Mouse (Mus musculus) CH12.LX (cell line): ENCODE measurements around the gene Slco4a1. TPM values are rescaled to one million over a fixed set of nuclear protein-coding genes. Genes with fewer than 3 reads are reported as not detected.

ENCODE experiments used
- DNase-seq: peaks from one replicate; pipeline ENCODE4 v3.0.0-alpha.2; 2013; ENCODE audit errors: extremely low read depth
- H3K27ac ChIP-seq: 2 replicates; pipeline ENCODE4 v1.5.1; 2012; ENCODE audit warnings: low read depth, mild to moderate bottlenecking, control low read depth, moderate library complexity; ENCODE audit not compliant: insufficient read depth
- H3K27me3 ChIP-seq: replicated peaks from 2 replicates; pipeline ENCODE3; 2012; ENCODE audit warnings: inconsistent platforms
- H3K36me3 ChIP-seq, 2 experiments: replicated peaks in 1 of 2; 2 replicates each; pipeline versions ENCODE3 to v1.6.1; 2012; ENCODE audit warnings: inconsistent platforms in 1 of 2, low read length in 1 of 2, mild to moderate bottlenecking in 1 of 2, mixed read lengths in 1 of 2, moderate library complexity in 1 of 2; ENCODE audit not compliant: control insufficient read depth in 1 of 2, insufficient read depth in 1 of 2
- H3K4me1 ChIP-seq, 2 experiments: 2 replicates each; pipeline ENCODE4 v1.6.1; 2012; ENCODE audit warnings: inconsistent platforms in 1 of 2, moderate library complexity in 1 of 2; ENCODE audit not compliant: insufficient read depth in 2 of 2, control insufficient read depth in 1 of 2
- H3K4me2 ChIP-seq: 2 replicates; pipeline ENCODE4 v1.6.1; 2012; ENCODE audit warnings: low read depth, mild to moderate bottlenecking, control low read depth; ENCODE audit not compliant: poor library complexity, insufficient read depth, severe bottlenecking
- H3K4me3 ChIP-seq, 3 experiments: fragments of 150-350 bp in 1 of 3; sonication (generic) in 1 of 3; replicated peaks in 1 of 3; 2 replicates each; pipeline versions ENCODE3 to v1.5.1; 2011 to 2012; ENCODE audit warnings: low read depth in 2 of 3, low read length in 2 of 3, mild to moderate bottlenecking in 2 of 3, moderate library complexity in 2 of 3, control low read depth in 1 of 3, improper control_type of control experiment in 1 of 3, inconsistent platforms in 1 of 3, mixed read lengths in 1 of 3; ENCODE audit not compliant: poor library complexity in 1 of 3
- H3K79me2 ChIP-seq: replicated peaks from 2 replicates; pipeline ENCODE4 v1.6.1; 2012; ENCODE audit warnings: mild to moderate bottlenecking, moderate library complexity; ENCODE audit not compliant: control insufficient read depth, poor library complexity, insufficient read depth, severe bottlenecking; ENCODE audit errors: extremely low read depth
- H3K9ac ChIP-seq: 2 replicates; pipeline ENCODE4 v1.6.1; 2012; ENCODE audit warnings: low read depth, mild to moderate bottlenecking, control low read depth, moderate library complexity; ENCODE audit not compliant: insufficient read depth
- H3K9me3 ChIP-seq: replicated peaks from 2 replicates; pipeline ENCODE3; 2012; ENCODE audit warnings: low read length, inconsistent platforms, mixed read lengths
- BHLHE40 ChIP-seq: IDR thresholded peaks from 2 replicates; pipeline ENCODE4 v1.6.1; 2011; ENCODE audit warnings: mild to moderate bottlenecking, low read depth, low read length, improper control_type of control experiment
- E2F4 ChIP-seq: IDR thresholded peaks from 2 replicates; pipeline ENCODE4 v1.6.1; 2011; ENCODE audit warnings: low read depth, low read length, improper control_type of control experiment; ENCODE audit not compliant: insufficient replicate concordance
- ELF1 ChIP-seq: IDR thresholded peaks from 2 replicates; pipeline ENCODE4 v1.6.1; 2014; ENCODE audit warnings: low read depth, mild to moderate bottlenecking, inconsistent platforms, low read length, improper control_type of control experiment
- GABPA ChIP-seq: IDR thresholded peaks from 2 replicates; pipeline ENCODE4 v1.6.1; 2012; ENCODE audit warnings: low read depth, low read length, improper control_type of control experiment, inconsistent platforms; ENCODE audit not compliant: insufficient replicate concordance
- HCFC1 ChIP-seq: IDR thresholded peaks from 2 replicates; pipeline ENCODE4 v1.6.1; 2012; ENCODE audit warnings: low read depth, mild to moderate bottlenecking, inconsistent platforms, low read length, improper control_type of control experiment
- IRF4 ChIP-seq: IDR thresholded peaks from 2 replicates; pipeline ENCODE4 v1.6.1; 2014; ENCODE audit warnings: low read depth, mild to moderate bottlenecking, inconsistent platforms, low read length, improper control_type of control experiment
- JUN ChIP-seq: IDR thresholded peaks from 2 replicates; pipeline ENCODE4 v1.6.1; 2011; ENCODE audit warnings: low read depth, mild to moderate bottlenecking, low read length, improper control_type of control experiment, moderate library complexity; ENCODE audit not compliant: insufficient read depth
- JUND ChIP-seq: conservative IDR thresholded peaks from 2 replicates; pipeline ENCODE4 v1.6.1; 2011; ENCODE audit warnings: low read depth, low read length, improper control_type of control experiment
- MAFK ChIP-seq: IDR thresholded peaks from 2 replicates; pipeline ENCODE4 v1.6.1; 2011; ENCODE audit warnings: low read length, improper control_type of control experiment; ENCODE audit not compliant: insufficient replicate concordance
- MAX ChIP-seq: IDR thresholded peaks from 2 replicates; pipeline ENCODE4 v1.6.1; 2011; ENCODE audit warnings: low read length, improper control_type of control experiment
- MAZ ChIP-seq: IDR thresholded peaks from 2 replicates; pipeline ENCODE4 v1.6.1; 2012; ENCODE audit warnings: low read depth, mild to moderate bottlenecking, inconsistent platforms, low read length, improper control_type of control experiment, moderate library complexity
- MXI1 ChIP-seq: IDR thresholded peaks from 2 replicates; pipeline ENCODE4 v1.6.1; 2011; ENCODE audit warnings: mild to moderate bottlenecking, low read depth, low read length, improper control_type of control experiment
- NRF1 ChIP-seq: IDR thresholded peaks from 2 replicates; pipeline ENCODE4 v1.6.1; 2014; ENCODE audit warnings: low read depth, mild to moderate bottlenecking, inconsistent platforms, low read length, improper control_type of control experiment, moderate library complexity
- POLR2A ChIP-seq: IDR thresholded peaks from 2 replicates; pipeline ENCODE4 v1.6.1; 2011; ENCODE audit warnings: low read depth, mild to moderate bottlenecking, improper control_type of control experiment, low read length
- RAD21 ChIP-seq: IDR thresholded peaks from 2 replicates; pipeline ENCODE4 v1.6.1; 2011; ENCODE audit warnings: low read depth, mild to moderate bottlenecking, low read length, improper control_type of control experiment, moderate library complexity
- SIN3A ChIP-seq: IDR thresholded peaks from 2 replicates; pipeline ENCODE4 v1.6.1; 2012; ENCODE audit warnings: low read length, improper control_type of control experiment, inconsistent platforms
- TBP ChIP-seq: conservative IDR thresholded peaks from 2 replicates; pipeline ENCODE4 v1.6.1; 2011; ENCODE audit warnings: low read depth, low read length, improper control_type of control experiment
- TCF12 ChIP-seq: IDR thresholded peaks from 2 replicates; pipeline ENCODE4 v1.6.1; 2014; ENCODE audit warnings: low read depth, mild to moderate bottlenecking, inconsistent platforms, low read length, improper control_type of control experiment
- UBTF ChIP-seq: IDR thresholded peaks from 2 replicates; pipeline ENCODE4 v1.6.1; 2012; ENCODE audit warnings: low read depth, mild to moderate bottlenecking, inconsistent platforms, low read length, improper control_type of control experiment, moderate library complexity
- USF1 ChIP-seq: IDR thresholded peaks from 2 replicates; pipeline ENCODE4 v1.6.1; 2014; ENCODE audit warnings: low read depth, mild to moderate bottlenecking, inconsistent platforms, low read length, improper control_type of control experiment
- USF2 ChIP-seq: conservative IDR thresholded peaks from 2 replicates; pipeline ENCODE4 v1.6.1; 2011; ENCODE audit warnings: low read depth, low read length, improper control_type of control experiment
- ZKSCAN1 ChIP-seq: IDR thresholded peaks from 2 replicates; pipeline ENCODE4 v1.6.1; 2012; ENCODE audit warnings: low read depth, inconsistent platforms, low read length, improper control_type of control experiment, borderline replicate concordance
- ZMIZ1 ChIP-seq: IDR thresholded peaks from 2 replicates; pipeline ENCODE4 v1.6.1; 2012; ENCODE audit warnings: low read depth, mild to moderate bottlenecking, inconsistent platforms, low read length, improper control_type of control experiment
- dilution Hi-C: fragments of 300-500 bp; cut with MboI; formaldehyde crosslinking; loops from 2 replicates; pipeline ENCODE4 v1.14.3; 2020; ENCODE audit warnings: low sequenced_read_pairs; ENCODE audit not compliant: extremely low pct_unique_long_range_greater_than_20kb, extremely low pct_ligation_motif_present
- in situ Hi-C: fragments of 300-500 bp; cut with MboI; formaldehyde crosslinking; loops from 3 replicates; pipeline ENCODE4 v1.14.3; 2019; ENCODE audit warnings: low sequenced_read_pairs, low pct_ligation_motif_present, low pct_unique_long_range_greater_than_20kb, mixed read lengths
- polyA plus RNA-seq: library from polyadenylated mRNA; unstranded; fragments of >175 nt; gene quantifications from 2 replicates; pipeline ENCODE4 v1.2.1, GENCODE M21; 2012; ENCODE audit warnings: low read depth; ENCODE audit not compliant: insufficient read length
- total RNA-seq, 2 experiments: library from RNA; depleted of rRNA; stranded (reverse); fragments of 300-350 nt in 1 of 2; fragments of >200 nt in 1 of 2; gene quantifications; 2 replicates each; pipeline ENCODE4 v1.2.3; 2012 to 2014

Gene Slco4a1
- total and polyA plus RNA-seq, 3 experiments, result 1.9 to 5.4 (median 3.9) TPM

DNA sequence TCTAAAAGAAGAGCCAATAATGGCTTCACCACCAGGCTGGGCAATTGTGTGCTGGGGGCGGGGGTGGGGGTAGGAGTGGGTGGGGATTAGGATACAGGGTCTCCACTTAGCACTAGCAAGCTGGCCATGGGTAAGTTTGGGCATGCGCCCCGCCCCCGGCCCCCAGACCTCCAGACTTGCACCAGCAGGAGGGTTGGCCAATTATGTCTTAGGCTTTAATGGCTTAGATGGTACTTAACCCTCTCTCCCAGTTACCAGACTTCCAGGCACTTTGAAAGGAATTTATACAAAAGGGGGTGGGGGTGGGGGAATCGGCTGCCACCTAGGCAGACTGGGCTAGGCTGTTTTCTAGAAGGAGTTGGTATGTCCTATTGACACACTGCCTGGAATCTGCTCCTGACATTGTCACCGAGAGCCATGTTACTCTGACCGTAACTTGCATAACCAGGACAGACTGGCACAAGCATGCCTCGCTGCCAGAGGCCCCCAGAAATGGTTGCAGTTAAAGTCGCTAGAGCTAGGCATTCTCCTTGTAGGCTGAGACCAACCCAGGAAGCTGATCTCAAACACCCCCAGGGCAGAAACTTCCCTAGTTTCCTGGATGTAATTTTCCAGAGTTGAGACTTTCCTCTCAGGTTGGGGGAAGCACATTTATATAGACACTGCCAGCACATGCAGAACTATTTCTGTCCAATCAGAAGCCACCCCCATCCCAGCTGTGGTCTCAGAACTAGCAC lies 15.3 kb upstream of the Slco4a1 start:
- no peak for DNase-seq
- no peak overlapping the region for H3K27ac ChIP-seq
- no peaks in the 10 kb centered on the region for H3K27me3 ChIP-seq
- H3K4me1 ChIP-seq, result peaks cover 28 to 98% of the 10 kb centered on the region in 2 experiments
- dilution Hi-C loops, result no loop called here
- H3K9ac ChIP-seq, result no peak overlapping the region
- H3K9me3 ChIP-seq, result no peaks in the 10 kb centered on the region
- H3K36me3 ChIP-seq, result no peaks in the 10 kb centered on the region
- no peak overlapping the region for H3K4me3 ChIP-seq
- TF ChIP-seq E2F4 (no peak), GABPA (no peak), HCFC1 (no peak), SIN3A (no peak), TBP (no peak), POLR2A (no peak), UBTF (no peak), USF1 (no peak), MAX (no peak), RAD21 (no peak), NRF1 (no peak), ZKSCAN1 (no peak), MAZ (no peak), ELF1 (no peak), ZMIZ1 (no peak), MXI1 (no peak), BHLHE40 (no peak), IRF4 (no peak), JUN (no peak), USF2 (no peak)
- no peaks in the 10 kb centered on the region for H3K79me2 ChIP-seq
- no peak overlapping the region for H3K4me2 ChIP-seq
- in situ Hi-C loops, result no loop called here

- H3K4me3 ChIP-seq, result no peak overlapping the region
- no peak overlapping the region for H3K27ac ChIP-seq
- no peaks in the 10 kb centered on the region for H3K79me2 ChIP-seq
- no peak overlapping the region for H3K9ac ChIP-seq
- in situ Hi-C loops (no loop called here), dilution Hi-C loops (no loop called here)
- DNase-seq, result no peak
- H3K4me1 ChIP-seq, result peaks cover 22 to 98% of the 10 kb centered on the region in 2 experiments
- no peaks in the 10 kb centered on the region for H3K9me3 ChIP-seq
- no peaks in the 10 kb centered on the region for H3K27me3 ChIP-seq
- H3K4me2 ChIP-seq, result no peak overlapping the region
- no peak for TF ChIP-seq POLR2A
- no peak for TF ChIP-seq JUN
- no peak for TF ChIP-seq UBTF
- TF ChIP-seq JUND, result no peak
- TF ChIP-seq TCF12, result no peak
- no peak for TF ChIP-seq RAD21
- TF ChIP-seq IRF4, result no peak
- TF ChIP-seq ELF1, result no peak
- no peak for TF ChIP-seq HCFC1
- no peak for TF ChIP-seq E2F4
- TF ChIP-seq MAFK, result no peak
- no peak for TF ChIP-seq GABPA
- no peak for TF ChIP-seq ZKSCAN1
- no peak for TF ChIP-seq MXI1
- TF ChIP-seq, all 38 proteins: peak for 0
- H3K36me3 ChIP-seq, result no peaks in the 10 kb centered on the region
Measured at GRCm38 (mm10) chr2:180442061-180442460, 14.0 kb upstream of the Slco4a1 start.
